In the genomic region with DNA sequence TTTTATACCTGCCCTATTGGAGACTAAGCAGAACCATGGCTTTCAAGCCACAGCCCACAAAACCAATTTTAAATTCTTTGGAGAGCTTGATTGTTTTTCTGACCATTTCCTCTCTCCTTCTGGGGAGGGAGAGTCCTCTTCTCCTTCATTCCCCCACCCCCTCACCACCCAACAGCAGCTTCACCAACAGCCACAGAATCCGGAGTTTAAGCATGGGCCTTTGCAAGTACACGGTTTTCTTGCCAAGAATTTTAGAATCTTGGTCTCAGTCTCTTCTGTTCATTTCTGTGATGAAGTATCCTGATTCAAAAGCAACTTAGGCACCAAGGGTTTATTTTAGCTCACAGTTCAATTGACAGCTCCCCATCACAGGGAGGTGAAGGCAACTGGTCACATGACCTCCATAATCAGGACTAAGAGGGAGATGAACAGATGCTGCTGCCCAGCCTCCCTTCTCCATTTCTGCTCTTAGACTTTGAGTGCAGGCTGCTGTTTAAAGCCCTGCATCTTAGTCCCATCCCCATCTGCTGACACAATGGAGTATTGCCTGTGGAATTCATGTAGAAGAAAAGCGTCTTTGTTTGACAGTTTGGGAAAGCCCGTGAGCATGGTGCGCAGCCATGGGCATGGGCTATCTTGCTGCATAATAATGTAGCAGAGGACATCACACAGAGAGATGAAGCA, we compare ENCODE assay signal across 11 mouse cellular contexts.
"Had no signal": no experiment of that assay in that cellular context is flagged by ENCODE, and none has a peak within 500 bp of the region (broad histone marks: within the 10 kb centered on the region; RNA-seq: fewer than 3 reads in every experiment).

No protein-coding gene starts in this region.

- DNase-seq: kidney, adult 2 months; kidney, postnatal 14 days; layer of hippocampus, adult 9-11 months; lung, adult 18-20 months; midbrain, embryonic 14.5 days; thymus, postnatal 4 days had no signal

- H3K4me3 ChIP-seq: kidney, embryonic 15.5 days; limb, embryonic 12.5 days; neural tube, embryonic 13.5 days had no signal

- H3K4me1 ChIP-seq: limb, embryonic 12.5 days had no signal

- H3K27ac ChIP-seq: kidney, embryonic 15.5 days; limb, embryonic 12.5 days; liver, embryonic 14.5 days; neural tube, embryonic 13.5 days had no signal

- H3K36me3 ChIP-seq: kidney, embryonic 15.5 days; limb, embryonic 12.5 days; neural tube, embryonic 13.5 days had no signal

- H3K27me3 ChIP-seq: limb, embryonic 12.5 days; neural tube, embryonic 13.5 days had no signal

- ATAC-seq: intestine, embryonic 16.5 days had no signal

- H3K9me3 ChIP-seq: kidney, embryonic 15.5 days; limb, embryonic 12.5 days; neural tube, embryonic 13.5 days had no signal

- H3K4me2 ChIP-seq: kidney, embryonic 15.5 days; limb, embryonic 12.5 days; neural tube, embryonic 13.5 days had no signal

- H3K9ac ChIP-seq: kidney, embryonic 15.5 days; limb, embryonic 12.5 days; liver, embryonic 14.5 days; neural tube, embryonic 13.5 days had no signal
